Mouse (Mus musculus) T-helper 17 cell (primary cell): ENCODE results near the gene Pkd1l2.

ENCODE experiments used
- in situ Hi-C, 2 experiments: fragments of 300-600 bp; cut with MboI, MseI; formaldehyde crosslinking; loops; 1 replicate in 1 of 2; 2 replicates in 1 of 2; pipeline ENCODE4 v1.15.1; 2025; ENCODE audit warnings: high pct_unique_total_duplicates in 2 of 2

The Pkd1l2 gene

DNA sequence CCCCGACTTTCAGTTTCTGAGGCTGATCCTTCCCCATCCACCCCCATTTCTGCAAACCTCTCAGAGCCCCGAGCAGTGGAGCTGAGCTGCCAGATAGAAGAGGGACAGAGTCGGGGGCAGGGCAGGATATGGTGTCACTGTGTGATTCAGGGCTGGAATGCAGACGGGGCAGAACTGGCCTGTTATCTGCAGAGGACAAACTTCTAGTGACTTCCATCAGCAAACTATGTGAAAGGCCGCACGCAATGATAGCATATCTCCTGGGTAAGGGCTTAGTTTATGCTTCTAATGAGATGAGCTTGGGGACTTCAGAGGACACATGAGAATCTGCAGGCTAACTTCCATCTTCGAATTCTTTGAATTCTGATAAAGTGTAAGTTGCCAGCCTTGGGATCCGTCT, 3.3 kb upstream of the Pkd1l2 start:
- in situ Hi-C loops: no loop called here

- in situ Hi-C loops: no loop called here
Measured at GRCm38 (mm10) chr8:117082947-117083559, 804 bp upstream of the Pkd1l2 start.

GRCm38 (mm10) chr8:117079652-117080051, 2.6 kb downstream of the Pkd1l2 start:
- in situ Hi-C loops: no loop called here

DNA sequence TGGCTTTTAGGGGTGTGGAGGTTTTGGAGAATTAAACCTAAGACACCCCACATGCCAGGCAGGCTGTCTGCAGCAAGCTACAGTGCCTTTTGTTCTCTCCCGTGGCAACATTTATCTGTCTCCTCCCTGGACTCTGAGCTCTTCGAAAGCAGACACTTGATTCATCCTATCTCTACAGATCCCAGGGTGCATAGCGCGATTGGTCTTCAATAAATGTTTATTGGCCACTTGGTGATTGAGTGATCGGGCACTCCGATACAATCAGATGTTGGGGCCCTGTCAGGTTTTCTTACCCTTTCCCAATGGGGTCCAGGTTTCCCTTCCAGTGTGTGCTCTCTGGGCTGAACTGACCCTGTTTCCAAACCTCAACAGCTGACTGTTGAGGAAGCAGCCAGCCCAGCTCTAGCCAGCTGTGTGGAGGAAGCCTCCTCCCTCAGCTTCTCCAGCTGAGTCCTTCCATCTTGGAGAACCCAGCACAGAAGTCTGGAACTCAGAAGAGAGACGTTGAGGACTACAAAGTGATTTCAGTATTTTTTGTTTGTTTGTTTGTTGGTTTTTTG, 3.8 kb downstream of the Pkd1l2 start:
- in situ Hi-C loops: no loop called here

DNA sequence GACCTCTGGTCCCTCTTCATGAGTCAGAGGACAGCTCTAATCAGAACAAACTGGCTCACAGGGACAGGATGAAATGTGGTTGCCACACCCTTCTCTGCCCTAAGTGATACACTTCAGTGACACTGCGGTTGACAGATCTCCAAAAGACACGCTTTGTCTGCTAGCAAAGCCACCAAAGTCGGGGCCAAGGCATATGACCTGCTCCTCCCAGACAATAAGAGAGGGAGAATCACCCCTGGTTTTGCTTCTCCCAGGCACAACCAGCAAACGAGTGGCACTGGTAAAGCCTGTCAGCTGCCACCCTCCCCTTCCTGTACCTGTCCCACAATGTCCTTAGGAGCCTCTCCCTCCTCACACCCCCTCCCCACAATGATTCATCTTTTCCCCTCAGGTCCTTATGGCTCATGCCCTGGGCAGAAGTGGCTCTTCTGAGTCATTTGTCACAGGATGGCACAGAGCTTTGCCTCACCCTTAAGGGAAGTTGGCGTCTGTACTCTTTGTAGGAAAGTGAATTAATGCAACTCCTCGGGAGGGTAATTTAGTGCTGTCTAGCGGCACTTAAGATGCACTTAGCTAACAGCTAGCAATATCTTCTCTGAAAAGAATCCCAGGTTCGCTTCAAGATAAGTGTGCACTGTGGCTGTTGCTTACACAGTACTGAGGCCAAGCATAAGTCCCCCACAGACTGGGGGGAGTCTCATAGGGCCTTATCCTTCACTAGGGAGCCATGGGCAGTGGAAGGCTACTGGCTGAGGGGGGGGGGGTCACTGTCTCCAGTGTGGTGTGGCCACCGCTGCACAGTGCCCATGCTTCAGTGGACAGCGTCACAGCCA, 7.7 kb downstream of the Pkd1l2 start:
- in situ Hi-C loops: no loop called here

GRCm38 (mm10) chr8:117069708-117070107, 12.5 kb downstream of the Pkd1l2 start:
- in situ Hi-C loops: no loop called here

- in situ Hi-C loops: no loop called here
Measured at GRCm38 (mm10) chr8:117068294-117068693, 14.0 kb downstream of the Pkd1l2 start.

GRCm38 (mm10) chr8:117067396-117067795, 14.9 kb downstream of the Pkd1l2 start:
- in situ Hi-C loops: no loop called here

DNA sequence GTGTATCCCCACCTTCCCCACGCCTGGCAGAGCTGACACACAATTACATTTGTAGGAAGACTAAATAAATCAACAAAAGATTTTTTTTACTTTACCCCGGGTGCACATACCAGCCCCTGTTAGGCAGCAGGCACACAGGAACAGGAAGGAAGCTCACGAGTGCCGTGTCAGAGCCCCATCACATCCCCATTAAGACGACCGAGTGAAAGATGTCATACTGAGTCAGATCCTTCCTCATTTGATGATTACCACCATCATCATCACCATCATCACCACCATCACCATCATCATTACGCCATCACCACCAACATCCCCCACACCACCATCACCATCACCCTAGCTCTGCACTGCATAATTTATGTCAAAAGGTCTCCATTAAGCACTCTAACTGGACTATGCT, 15.3 kb downstream of the Pkd1l2 start:
- in situ Hi-C loops: no loop called here

GRCm38 (mm10) chr8:117061180-117061880, 20.9 kb downstream of the Pkd1l2 start:
- in situ Hi-C loops: no loop called here

GRCm38 (mm10) chr8:117060306-117060705, 21.9 kb downstream of the Pkd1l2 start:
- in situ Hi-C loops: no loop called here

GRCm38 (mm10) chr8:117059021-117059420, 23.2 kb downstream of the Pkd1l2 start:
- in situ Hi-C loops: no loop called here

DNA sequence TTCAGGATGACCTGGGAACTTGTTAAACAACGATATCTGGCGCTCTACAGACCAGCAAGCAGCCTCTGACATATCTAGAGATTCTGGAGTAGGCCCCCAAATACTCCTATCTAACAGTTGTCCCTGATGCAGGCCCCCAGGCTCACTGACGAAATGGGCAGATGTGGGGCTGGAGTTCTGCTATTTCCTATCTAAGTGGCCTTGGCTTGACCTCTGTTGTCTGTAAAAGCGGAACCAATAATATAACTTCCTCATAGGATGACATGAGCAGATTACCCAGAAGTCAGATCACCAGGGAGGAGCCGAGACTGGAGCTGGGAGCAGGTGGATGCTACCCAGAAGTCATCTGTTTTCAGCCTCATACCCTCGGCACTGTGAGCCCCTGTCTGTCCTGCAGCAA, 27.2 kb downstream of the Pkd1l2 start:
- in situ Hi-C loops: no loop called here

DNA sequence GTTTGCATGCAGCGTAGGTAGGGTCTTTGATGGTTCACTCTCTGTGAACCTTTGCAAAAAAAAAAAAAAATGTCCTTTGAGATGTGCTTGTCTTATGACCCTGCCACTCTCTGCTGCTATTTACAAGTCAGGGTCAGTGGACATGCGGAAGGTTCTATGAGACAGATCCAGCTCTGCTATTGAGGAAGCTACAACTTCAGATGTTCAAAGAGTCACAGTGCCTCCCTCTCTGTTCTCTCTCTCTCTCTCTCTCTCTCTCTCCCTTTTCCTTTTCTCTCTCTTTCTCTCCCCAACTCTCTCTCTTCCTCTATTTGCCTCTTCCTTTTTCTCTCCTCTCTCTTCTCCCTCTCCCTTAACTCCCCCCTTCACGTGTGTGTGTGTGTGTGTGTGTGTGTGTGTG, 28.1 kb downstream of the Pkd1l2 start:
- in situ Hi-C loops: no loop called here

DNA sequence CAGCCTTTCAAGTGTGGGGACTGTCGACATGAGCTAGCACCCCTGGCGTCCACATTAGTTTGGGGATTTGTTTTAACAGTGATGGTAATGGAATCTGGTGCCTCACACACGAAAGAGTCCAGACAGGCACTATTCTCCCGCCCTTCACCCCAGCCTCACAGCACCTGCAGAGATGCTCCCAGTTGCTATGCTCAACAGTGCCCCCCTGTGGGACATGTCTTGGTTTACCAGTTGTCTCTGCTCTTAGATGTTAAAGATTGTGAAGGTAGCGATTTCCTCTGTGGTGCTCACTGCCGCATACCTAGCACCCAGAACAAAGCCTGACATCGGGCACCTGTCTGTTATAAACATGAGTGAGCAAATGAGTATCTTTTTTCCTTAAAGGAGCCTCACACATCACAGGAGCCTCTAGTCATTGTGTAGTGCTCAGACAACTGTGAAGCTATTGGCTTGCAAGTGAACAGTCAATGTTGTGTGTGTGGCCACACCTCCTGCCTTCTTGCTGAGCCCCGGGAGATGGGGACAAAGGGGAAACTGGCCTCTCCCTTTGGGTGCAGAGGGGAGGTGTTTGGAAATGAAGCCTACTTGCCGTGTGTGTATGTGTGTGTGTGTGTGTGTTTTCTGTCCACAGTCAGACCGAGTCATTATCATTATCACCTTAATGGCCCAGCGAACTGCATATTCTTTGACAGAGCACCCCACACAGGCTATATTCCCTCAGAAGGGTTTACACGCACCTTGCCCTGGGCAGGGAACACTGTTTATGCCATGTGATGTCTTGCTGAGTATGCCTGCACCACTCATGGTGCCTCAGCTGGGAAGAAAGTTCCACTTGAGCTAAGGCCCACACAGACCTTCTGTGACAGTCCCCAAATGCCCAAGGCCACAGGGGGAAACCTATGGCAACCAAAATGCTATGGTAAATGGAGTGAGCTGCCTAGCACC, 28.8 kb downstream of the Pkd1l2 start:
- in situ Hi-C loops: no loop called here

- in situ Hi-C loops: no loop called here
Measured at GRCm38 (mm10) chr8:117051316-117051715, 30.9 kb downstream of the Pkd1l2 start.

DNA sequence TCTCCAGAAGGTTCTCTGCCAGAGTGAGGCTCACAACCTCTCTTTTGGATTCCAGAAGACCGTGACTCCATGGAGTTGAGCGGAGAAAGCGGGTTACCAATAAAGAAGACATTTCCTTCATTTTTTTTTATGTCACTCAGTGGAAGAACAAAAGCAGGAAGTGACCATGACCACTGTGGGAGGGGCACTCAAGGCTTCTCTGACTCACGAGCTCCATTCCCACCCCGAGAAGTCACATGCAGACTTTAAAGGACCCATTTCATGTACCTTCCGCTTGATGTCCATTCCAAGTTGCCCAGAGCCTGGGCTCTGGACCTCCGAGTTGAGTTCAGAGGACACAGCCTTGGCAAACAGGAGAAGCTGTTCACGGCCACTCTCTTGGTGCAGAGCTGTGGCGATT, 31.5 kb downstream of the Pkd1l2 start:
- in situ Hi-C loops: no loop called here

- in situ Hi-C loops: no loop called here
Measured at GRCm38 (mm10) chr8:117049444-117049843, 32.8 kb downstream of the Pkd1l2 start.

DNA sequence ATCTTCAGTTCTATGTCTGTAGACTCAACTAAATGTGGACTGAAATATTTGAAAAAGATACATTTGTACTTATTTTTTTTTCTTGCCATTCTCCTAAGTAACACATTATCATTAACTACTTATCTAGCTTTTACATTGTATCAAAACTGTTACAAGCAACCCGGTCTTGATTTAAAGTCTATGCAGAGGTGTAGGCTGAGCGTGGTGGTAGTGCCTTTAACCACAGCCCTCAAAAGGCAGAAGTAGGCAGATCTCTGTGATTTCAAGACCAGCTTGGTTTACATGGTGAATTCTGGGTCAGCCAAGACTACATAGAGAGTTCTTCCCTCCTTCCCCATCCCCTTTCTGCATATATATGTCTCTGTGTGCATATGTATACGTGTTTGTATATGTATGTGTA, 38.7 kb downstream of the Pkd1l2 start:
- in situ Hi-C loops: no loop called here

DNA sequence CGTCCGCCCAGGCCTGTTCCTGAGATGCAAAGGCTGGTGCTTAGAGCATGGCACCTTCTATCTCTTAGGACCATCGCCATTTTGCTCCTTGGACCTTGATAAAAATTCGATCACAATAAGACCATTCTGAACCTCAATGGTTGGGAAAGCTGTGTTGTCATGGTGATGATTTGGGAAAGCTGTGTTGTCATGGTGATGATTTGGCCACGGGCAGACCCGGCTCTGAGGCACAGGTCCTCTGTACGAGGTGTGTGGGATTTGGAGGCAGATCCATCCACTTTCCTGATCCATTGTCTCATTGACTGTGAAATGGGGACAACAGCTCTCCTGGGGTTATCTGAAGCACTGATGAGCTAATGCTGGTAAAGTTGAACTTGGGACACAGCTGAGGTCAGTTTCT, 42.4 kb downstream of the Pkd1l2 start:
- in situ Hi-C loops: no loop called here

DNA sequence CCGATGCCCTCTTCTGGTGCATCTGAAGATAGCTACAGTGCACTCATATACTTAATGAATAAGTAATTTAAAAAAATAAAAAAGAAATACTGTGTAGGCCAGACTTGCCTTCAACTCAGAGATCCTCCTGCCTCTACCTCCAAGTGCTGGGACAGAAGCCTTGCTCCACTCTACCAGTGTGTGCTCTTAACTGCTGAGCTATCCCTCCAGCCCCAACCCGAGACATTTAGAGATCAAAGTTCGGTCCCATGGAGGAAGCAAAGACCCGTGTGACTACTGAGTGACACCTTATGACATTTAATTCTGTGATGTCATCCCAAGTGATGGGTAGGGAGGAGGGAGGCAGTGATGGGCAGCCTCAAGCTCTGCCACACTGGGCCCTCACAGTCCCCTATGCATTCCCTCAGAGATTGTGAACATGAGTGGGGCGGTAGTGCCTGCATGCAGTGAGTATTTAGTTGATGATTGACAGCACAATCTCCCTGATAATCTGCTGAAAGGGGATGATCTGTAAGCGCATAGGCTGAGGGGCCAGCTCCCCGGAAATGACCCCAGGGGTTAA, 44.8 kb downstream of the Pkd1l2 start:
- in situ Hi-C loops: no loop called here
